Mouse (Mus musculus) heart, embryonic 15.5 days (tissue): ENCODE measurements around the gene Nfix. TPM values are rescaled to one million over a fixed set of nuclear protein-coding genes. Genes with fewer than 3 reads are reported as not detected.

Source experiments
- ATAC-seq: fragments of 200-750 bp; cut with Nextera tagmentation; replicated peaks from 2 replicates; pipeline ENCODE4 v1.8.0; 2017; ENCODE audit warnings: low read depth, moderate TSS enrichment; ENCODE audit not compliant: insufficient number of reproducible peaks, insufficient read depth, low FRiP score
- H3K27ac ChIP-seq: fragments of 300-500 bp; sonication (generic); 2 replicates; pipeline ENCODE4 v1.5.1; 2015; ENCODE audit warnings: mild to moderate bottlenecking, inconsistent platforms
- H3K27me3 ChIP-seq: fragments of 300-500 bp; sonication (generic); 2 replicates; pipeline ENCODE4 v1.6.1; 2015; ENCODE audit warnings: inconsistent platforms
- H3K36me3 ChIP-seq: fragments of 300-500 bp; sonication (generic); 2 replicates; pipeline ENCODE4 v1.6.1; 2015; ENCODE audit warnings: mild to moderate bottlenecking, inconsistent platforms
- H3K4me1 ChIP-seq: fragments of 300-500 bp; sonication (generic); replicated peaks from 2 replicates; pipeline ENCODE4 v1.6.1; 2015; ENCODE audit warnings: inconsistent platforms
- H3K4me2 ChIP-seq: fragments of 300-500 bp; sonication (generic); 2 replicates; pipeline ENCODE4 v1.6.1; 2015; ENCODE audit warnings: inconsistent platforms, mild to moderate bottlenecking, moderate library complexity
- H3K4me3 ChIP-seq: fragments of 300-500 bp; sonication (generic); 2 replicates; pipeline ENCODE4 v1.5.1; 2015; ENCODE audit warnings: mild to moderate bottlenecking, inconsistent platforms
- H3K9ac ChIP-seq: fragments of 300-500 bp; sonication (generic); 2 replicates; pipeline ENCODE4 v1.6.1; 2015; ENCODE audit warnings: mild to moderate bottlenecking, inconsistent platforms
- H3K9me3 ChIP-seq: fragments of 300-500 bp; sonication (generic); replicated peaks from 2 replicates; pipeline ENCODE4 v1.6.1; 2016; ENCODE audit warnings: inconsistent platforms
- WGBS: fragments of 180-500 bp; shearing (Covaris S2); methylation state at CpG from one replicate; pipeline ENCODE4 v1.1.7; 2015; ENCODE audit warnings: mixed read lengths; 5-methylcytosine and 5-hydroxymethylcytosine counted together
- polyA plus RNA-seq: library from polyadenylated mRNA; unstranded; fragments of >200 nt; fragmentation: Nextera tagmentation; extraction: Ambion mirVana; gene quantifications from 2 replicates; pipeline ENCODE4 v1.2.1, GENCODE M21; 2015

Gene Nfix
- polyA plus RNA-seq, 1 experiment from 2014 or later: 15.0 TPM

GRCm38 (mm10) chr8:84759126-84759525 is 41.0 kb downstream of the Nfix start:
- Histone ChIP-seq H3K27me3 (no peaks in the 10 kb centered on the region), H3K9ac (no peak overlapping the region), H3K36me3 (0 out of 2 replicates have a peak, but pooled peaks cover 8% of the 10 kb centered on the region), H3K9me3 (no peaks in the 10 kb centered on the region), H3K4me2 (no peak overlapping the region), H3K4me3 (no peak overlapping the region), H3K4me1 (peaks cover 11% of the 10 kb centered on the region), H3K27ac (no peak overlapping the region)
- ATAC-seq: no peak
- 67% methylated on average over 7 of the region's 7 CpGs for WGBS

- Histone ChIP-seq H3K9ac (no peak overlapping the region), H3K4me2 (no peak overlapping the region), H3K4me1 (peaks cover 11% of the 10 kb centered on the region), H3K27ac (no peak overlapping the region), H3K27me3 (no peaks in the 10 kb centered on the region), H3K36me3 (0 out of 2 replicates have a peak, but pooled peaks cover 8% of the 10 kb centered on the region), H3K4me3 (no peak overlapping the region), H3K9me3 (no peaks in the 10 kb centered on the region)
- no peak for ATAC-seq
- 86% methylated on average over 3 of the region's 3 CpGs for WGBS
These were observed 41.8 kb downstream of the Nfix start for GRCm38 (mm10) chr8:84758308-84758707.

- no peak for ATAC-seq
- Histone ChIP-seq H3K4me1 (peaks cover 11% of the 10 kb centered on the region), H3K36me3 (0 out of 2 replicates have a peak, but pooled peaks cover 8% of the 10 kb centered on the region), H3K27ac (no peak overlapping the region), H3K9me3 (no peaks in the 10 kb centered on the region), H3K4me3 (no peak overlapping the region), H3K4me2 (no peak overlapping the region), H3K27me3 (no peaks in the 10 kb centered on the region), H3K9ac (0 out of 2 replicates have a peak overlapping the region, but pooled peaks have one; percentile 9)
- 51% methylated on average over 5 of the region's 5 CpGs for WGBS
These were observed 42.6 kb downstream of the Nfix start for GRCm38 (mm10) chr8:84757501-84757900.

GRCm38 (mm10) chr8:84752734-84753582 is 47.2 kb downstream of the Nfix start:
- H3K27ac ChIP-seq: no peak overlapping the region
- peaks cover 20% of the 10 kb centered on the region for H3K4me1 ChIP-seq
- ATAC-seq: no peak
- 0 out of 2 replicates have a peak, but pooled peaks cover 8% of the 10 kb centered on the region for H3K36me3 ChIP-seq
- H3K9me3 ChIP-seq: no peaks in the 10 kb centered on the region
- 78% methylated on average over 6 of the region's 6 CpGs for WGBS
- no peak overlapping the region for H3K4me2 ChIP-seq
- no peaks in the 10 kb centered on the region for H3K27me3 ChIP-seq
- H3K4me3 ChIP-seq: no peak overlapping the region
- no peak overlapping the region for H3K9ac ChIP-seq

GRCm38 (mm10) chr8:84749519-84749918 is 50.6 kb downstream of the Nfix start:
- H3K27ac ChIP-seq: peak overlapping the region; percentile 36
- peaks cover 41% of the 10 kb centered on the region for H3K4me1 ChIP-seq
- no peaks in the 10 kb centered on the region for H3K9me3 ChIP-seq
- no peaks in the 10 kb centered on the region for H3K36me3 ChIP-seq
- ATAC-seq: no peak
- no peaks in the 10 kb centered on the region for H3K27me3 ChIP-seq
- H3K9ac ChIP-seq: no peak overlapping the region
- WGBS: 76% methylated on average over 16 of the region's 16 CpGs
- no peak overlapping the region for H3K4me3 ChIP-seq
- no peak overlapping the region for H3K4me2 ChIP-seq

GRCm38 (mm10) chr8:84745032-84745925 is 54.9 kb downstream of the Nfix start:
- ATAC-seq: no peak
- 16% methylated on average over 17 of the region's 17 CpGs for WGBS
- no peaks in the 10 kb centered on the region for H3K27me3 ChIP-seq
- no peaks in the 10 kb centered on the region for H3K9me3 ChIP-seq
- no peak overlapping the region for H3K4me3 ChIP-seq
- H3K4me1 ChIP-seq: peaks cover 64% of the 10 kb centered on the region
- H3K27ac ChIP-seq: peak overlapping the region; percentile 82
- H3K9ac ChIP-seq: peak overlapping the region; percentile 10; the same call in 1 of the 2 replicates
- peak overlapping the region; percentile 58 for H3K4me2 ChIP-seq
- no peaks in the 10 kb centered on the region for H3K36me3 ChIP-seq

GRCm38 (mm10) chr8:84743517-84744420 is 56.4 kb downstream of the Nfix start:
- peak overlapping the region; percentile 58 for H3K4me2 ChIP-seq
- H3K4me3 ChIP-seq: no peak overlapping the region; the same call in 1 of the 2 replicates
- H3K27me3 ChIP-seq: no peaks in the 10 kb centered on the region
- no peaks in the 10 kb centered on the region for H3K9me3 ChIP-seq
- H3K36me3 ChIP-seq: no peaks in the 10 kb centered on the region
- peak; percentile 33 for ATAC-seq
- peak overlapping the region; percentile 82 for H3K27ac ChIP-seq
- peaks cover 77% of the 10 kb centered on the region for H3K4me1 ChIP-seq
- WGBS: 16% methylated on average over 17 of the region's 17 CpGs
- H3K9ac ChIP-seq: no peak overlapping the region

GRCm38 (mm10) chr8:84743054-84743415 is 57.1 kb downstream of the Nfix start:
- Histone ChIP-seq H3K4me3 (peak overlapping the region; percentile 27), H3K4me1 (peaks cover 84% of the 10 kb centered on the region), H3K9ac (peak overlapping the region; percentile 40), H3K27me3 (no peaks in the 10 kb centered on the region), H3K4me2 (peak overlapping the region; percentile 58), H3K9me3 (no peaks in the 10 kb centered on the region), H3K27ac (peak overlapping the region; percentile 82), H3K36me3 (no peaks in the 10 kb centered on the region)
- no peak for ATAC-seq
- 12% methylated on average over 10 of the region's 10 CpGs for WGBS

- WGBS: 20% methylated on average over 32 of the region's 32 CpGs
These were observed 57.7 kb downstream of the Nfix start for GRCm38 (mm10) chr8:84742171-84743053.

More at GRCm38 (mm10) chr8:84742171-84743053, 57.7 kb downstream of the Nfix start:
- Histone ChIP-seq H3K4me3 (peak overlapping the region; percentile 27), H3K27ac (peak overlapping the region; percentile 82), H3K9me3 (no peaks in the 10 kb centered on the region), H3K4me1 (peaks cover 90% of the 10 kb centered on the region), H3K4me2 (peak overlapping the region; percentile 58), H3K9ac (peak overlapping the region; percentile 40), H3K27me3 (no peaks in the 10 kb centered on the region), H3K36me3 (no peaks in the 10 kb centered on the region)
- peak; percentile 61 for ATAC-seq
